Mouse (Mus musculus): ENCODE results near the gene Lrrc61.

Lrrc61 gene

GRCm38 (mm10) chr6:48593158-48594042 is 38.8 kb downstream of the Lrrc61 start, which contains the start of the genes Repin1 and Gm44965:
TSS of gene Repin1 (plus strand) at chr6:48593883.
TSS of gene Gm44965 (plus strand) at chr6:48593941.
- peak; percentile 78 for DNase-seq (ENCODE audit: low read depth, low spot score)

- DNase-seq (ENCODE audit: low read depth, low spot score): peak; percentile 51
Observed at GRCm38 (mm10) chr6:48594043-48594738, 39.6 kb downstream of the Lrrc61 start.

GRCm38 (mm10) chr6:48595278-48595677 is 40.7 kb downstream of the Lrrc61 start:
- DNase-seq (ENCODE audit: low read depth, low spot score): no peak

- no peak for DNase-seq (ENCODE audit: low read depth, low spot score)
Observed at GRCm38 (mm10) chr6:48596545-48597232, 42.1 kb downstream of the Lrrc61 start.

- DNase-seq (ENCODE audit: low read depth, low spot score): no peak
Observed at GRCm38 (mm10) chr6:48597233-48597625, 42.6 kb downstream of the Lrrc61 start.

- DNase-seq (ENCODE audit: low read depth, low spot score): no peak
Observed at GRCm38 (mm10) chr6:48600594-48600993, 46.0 kb downstream of the Lrrc61 start.

GRCm38 (mm10) chr6:48601271-48602079 is 46.9 kb downstream of the Lrrc61 start, which contains the start of gene Zfp775:
TSS of gene Zfp775 (plus strand) at chr6:48602063.
- peak; percentile 90 for DNase-seq (ENCODE audit: low read depth, low spot score)

- DNase-seq (ENCODE audit: low read depth, low spot score): no peak
Observed at GRCm38 (mm10) chr6:48602080-48602741, 47.6 kb downstream of the Lrrc61 start.

GRCm38 (mm10) chr6:48608124-48608523 is 53.5 kb downstream of the Lrrc61 start:
- no peak for DNase-seq (ENCODE audit: low read depth, low spot score)

GRCm38 (mm10) chr6:48609512-48609911 is 54.9 kb downstream of the Lrrc61 start:
- no peak for DNase-seq (ENCODE audit: low read depth, low spot score)

GRCm38 (mm10) chr6:48610657-48611056 is 56.1 kb downstream of the Lrrc61 start:
- no peak for DNase-seq (ENCODE audit: low read depth, low spot score)

GRCm38 (mm10) chr6:48613464-48613863 is 58.9 kb downstream of the Lrrc61 start:
- DNase-seq (ENCODE audit: low read depth, low spot score): no peak

- DNase-seq (ENCODE audit: low read depth, low spot score): no peak
Observed at GRCm38 (mm10) chr6:48614756-48615155, 60.2 kb downstream of the Lrrc61 start.

GRCm38 (mm10) chr6:48620031-48620430 is 65.4 kb downstream of the Lrrc61 start:
- no peak for DNase-seq (ENCODE audit: low read depth, low spot score)
